Mouse (Mus musculus) CH12.LX (cell line): ENCODE data around the gene Olfr1248. TPM values are rescaled to one million over a fixed set of nuclear protein-coding genes. Genes with fewer than 3 reads are reported as not detected.
"Not testable (repeated sequence)": the region's sequence is repeated elsewhere in the genome, so short reads cannot be mapped to it uniquely, and the experiment has no call there.

Experiments
- DNase-seq: peaks from one replicate; pipeline ENCODE4 v3.0.0-alpha.2; 2013; ENCODE audit errors: extremely low read depth
- H3K27ac ChIP-seq: 2 replicates; pipeline ENCODE4 v1.5.1; 2012; ENCODE audit warnings: low read depth, mild to moderate bottlenecking, control low read depth, moderate library complexity; ENCODE audit not compliant: insufficient read depth
- H3K27me3 ChIP-seq: replicated peaks from 2 replicates; pipeline ENCODE3; 2012; ENCODE audit warnings: inconsistent platforms
- H3K36me3 ChIP-seq, 2 experiments: replicated peaks in 1 of 2; 2 replicates each; pipeline versions ENCODE3 to v1.6.1; 2012; ENCODE audit warnings: inconsistent platforms in 1 of 2, low read length in 1 of 2, mild to moderate bottlenecking in 1 of 2, mixed read lengths in 1 of 2, moderate library complexity in 1 of 2; ENCODE audit not compliant: control insufficient read depth in 1 of 2, insufficient read depth in 1 of 2
- H3K4me1 ChIP-seq, 2 experiments: 2 replicates each; pipeline ENCODE4 v1.6.1; 2012; ENCODE audit warnings: inconsistent platforms in 1 of 2, moderate library complexity in 1 of 2; ENCODE audit not compliant: insufficient read depth in 2 of 2, control insufficient read depth in 1 of 2
- H3K4me2 ChIP-seq: 2 replicates; pipeline ENCODE4 v1.6.1; 2012; ENCODE audit warnings: low read depth, mild to moderate bottlenecking, control low read depth; ENCODE audit not compliant: poor library complexity, insufficient read depth, severe bottlenecking
- H3K4me3 ChIP-seq, 3 experiments: fragments of 150-350 bp in 1 of 3; sonication (generic) in 1 of 3; replicated peaks in 1 of 3; 2 replicates each; pipeline versions ENCODE3 to v1.5.1; 2011 to 2012; ENCODE audit warnings: low read depth in 2 of 3, low read length in 2 of 3, mild to moderate bottlenecking in 2 of 3, moderate library complexity in 2 of 3, control low read depth in 1 of 3, improper control_type of control experiment in 1 of 3, inconsistent platforms in 1 of 3, mixed read lengths in 1 of 3; ENCODE audit not compliant: poor library complexity in 1 of 3
- H3K79me2 ChIP-seq: replicated peaks from 2 replicates; pipeline ENCODE4 v1.6.1; 2012; ENCODE audit warnings: mild to moderate bottlenecking, moderate library complexity; ENCODE audit not compliant: control insufficient read depth, poor library complexity, insufficient read depth, severe bottlenecking; ENCODE audit errors: extremely low read depth
- H3K9ac ChIP-seq: 2 replicates; pipeline ENCODE4 v1.6.1; 2012; ENCODE audit warnings: low read depth, mild to moderate bottlenecking, control low read depth, moderate library complexity; ENCODE audit not compliant: insufficient read depth
- H3K9me3 ChIP-seq: replicated peaks from 2 replicates; pipeline ENCODE3; 2012; ENCODE audit warnings: low read length, inconsistent platforms, mixed read lengths
- BHLHE40 ChIP-seq: IDR thresholded peaks from 2 replicates; pipeline ENCODE4 v1.6.1; 2011; ENCODE audit warnings: mild to moderate bottlenecking, low read depth, low read length, improper control_type of control experiment
- CHD1 ChIP-seq: IDR thresholded peaks from 2 replicates; pipeline ENCODE4 v1.6.1; 2012; ENCODE audit warnings: low read depth, low read length, improper control_type of control experiment, inconsistent platforms
- CHD2 ChIP-seq: IDR thresholded peaks from 2 replicates; pipeline ENCODE4 v1.6.1; 2011; ENCODE audit warnings: low read length, improper control_type of control experiment
- CTCF ChIP-seq, 2 experiments: IDR thresholded peaks in 1 of 2; conservative IDR thresholded peaks in 1 of 2; 2 replicates each; pipeline ENCODE4 v1.5.1; 2011 to 2012; ENCODE audit warnings: low read depth in 2 of 2, low read length in 2 of 2, improper control_type of control experiment in 1 of 2, inconsistent platforms in 1 of 2, mild to moderate bottlenecking in 1 of 2, moderate library complexity in 1 of 2
- E2F4 ChIP-seq: IDR thresholded peaks from 2 replicates; pipeline ENCODE4 v1.6.1; 2011; ENCODE audit warnings: low read depth, low read length, improper control_type of control experiment; ENCODE audit not compliant: insufficient replicate concordance
- EP300 ChIP-seq: IDR thresholded peaks from 2 replicates; pipeline ENCODE4 v1.6.1; 2011; ENCODE audit warnings: low read length, improper control_type of control experiment
- GABPA ChIP-seq: IDR thresholded peaks from 2 replicates; pipeline ENCODE4 v1.6.1; 2012; ENCODE audit warnings: low read depth, low read length, improper control_type of control experiment, inconsistent platforms; ENCODE audit not compliant: insufficient replicate concordance
- JUN ChIP-seq: IDR thresholded peaks from 2 replicates; pipeline ENCODE4 v1.6.1; 2011; ENCODE audit warnings: low read depth, mild to moderate bottlenecking, low read length, improper control_type of control experiment, moderate library complexity; ENCODE audit not compliant: insufficient read depth
- JUND ChIP-seq: conservative IDR thresholded peaks from 2 replicates; pipeline ENCODE4 v1.6.1; 2011; ENCODE audit warnings: low read depth, low read length, improper control_type of control experiment
- KAT2A ChIP-seq: IDR thresholded peaks from 2 replicates; pipeline ENCODE4 v1.6.1; 2012; ENCODE audit warnings: low read length, improper control_type of control experiment, inconsistent platforms; ENCODE audit not compliant: insufficient replicate concordance
- MAZ ChIP-seq: IDR thresholded peaks from 2 replicates; pipeline ENCODE4 v1.6.1; 2012; ENCODE audit warnings: low read depth, mild to moderate bottlenecking, inconsistent platforms, low read length, improper control_type of control experiment, moderate library complexity
- MYC ChIP-seq: IDR thresholded peaks from 2 replicates; pipeline ENCODE4 v1.6.1; 2011; ENCODE audit warnings: low read depth, mild to moderate bottlenecking, improper control_type of control experiment, low read length
- NRF1 ChIP-seq: IDR thresholded peaks from 2 replicates; pipeline ENCODE4 v1.6.1; 2014; ENCODE audit warnings: low read depth, mild to moderate bottlenecking, inconsistent platforms, low read length, improper control_type of control experiment, moderate library complexity
- PAX5 ChIP-seq: IDR thresholded peaks from 2 replicates; pipeline ENCODE4 v1.6.1; 2012; ENCODE audit warnings: low read length, inconsistent platforms, mixed read lengths
- POLR2A ChIP-seq: IDR thresholded peaks from 2 replicates; pipeline ENCODE4 v1.6.1; 2011; ENCODE audit warnings: low read depth, mild to moderate bottlenecking, improper control_type of control experiment, low read length
- POLR2AphosphoS2 ChIP-seq: IDR thresholded peaks from 2 replicates; pipeline ENCODE4 v1.6.1; 2011; ENCODE audit warnings: low read depth, low read length, improper control_type of control experiment
- RCOR1 ChIP-seq: conservative IDR thresholded peaks from 2 replicates; pipeline ENCODE4 v1.6.1; 2012; ENCODE audit warnings: low read depth, mild to moderate bottlenecking, inconsistent platforms, low read length, improper control_type of control experiment
- SIN3A ChIP-seq: IDR thresholded peaks from 2 replicates; pipeline ENCODE4 v1.6.1; 2012; ENCODE audit warnings: low read length, improper control_type of control experiment, inconsistent platforms
- TBP ChIP-seq: conservative IDR thresholded peaks from 2 replicates; pipeline ENCODE4 v1.6.1; 2011; ENCODE audit warnings: low read depth, low read length, improper control_type of control experiment
- TCF12 ChIP-seq: IDR thresholded peaks from 2 replicates; pipeline ENCODE4 v1.6.1; 2014; ENCODE audit warnings: low read depth, mild to moderate bottlenecking, inconsistent platforms, low read length, improper control_type of control experiment
- UBTF ChIP-seq: IDR thresholded peaks from 2 replicates; pipeline ENCODE4 v1.6.1; 2012; ENCODE audit warnings: low read depth, mild to moderate bottlenecking, inconsistent platforms, low read length, improper control_type of control experiment, moderate library complexity
- USF1 ChIP-seq: IDR thresholded peaks from 2 replicates; pipeline ENCODE4 v1.6.1; 2014; ENCODE audit warnings: low read depth, mild to moderate bottlenecking, inconsistent platforms, low read length, improper control_type of control experiment
- USF2 ChIP-seq: conservative IDR thresholded peaks from 2 replicates; pipeline ENCODE4 v1.6.1; 2011; ENCODE audit warnings: low read depth, low read length, improper control_type of control experiment
- ZC3H11A ChIP-seq: IDR thresholded peaks from 2 replicates; pipeline ENCODE4 v1.6.1; 2012; ENCODE audit warnings: low read depth, mild to moderate bottlenecking, inconsistent platforms, low read length, improper control_type of control experiment
- ZKSCAN1 ChIP-seq: IDR thresholded peaks from 2 replicates; pipeline ENCODE4 v1.6.1; 2012; ENCODE audit warnings: low read depth, inconsistent platforms, low read length, improper control_type of control experiment, borderline replicate concordance
- ZNF384 ChIP-seq: IDR thresholded peaks from 2 replicates; pipeline ENCODE4 v1.6.1; 2012; ENCODE audit warnings: low read depth, low read length, improper control_type of control experiment, inconsistent platforms
- dilution Hi-C: fragments of 300-500 bp; cut with MboI; formaldehyde crosslinking; loops from 2 replicates; pipeline ENCODE4 v1.14.3; 2020; ENCODE audit warnings: low sequenced_read_pairs; ENCODE audit not compliant: extremely low pct_unique_long_range_greater_than_20kb, extremely low pct_ligation_motif_present
- in situ Hi-C: fragments of 300-500 bp; cut with MboI; formaldehyde crosslinking; loops from 3 replicates; pipeline ENCODE4 v1.14.3; 2019; ENCODE audit warnings: low sequenced_read_pairs, low pct_ligation_motif_present, low pct_unique_long_range_greater_than_20kb, mixed read lengths
- polyA plus RNA-seq: library from polyadenylated mRNA; unstranded; fragments of >175 nt; gene quantifications from 2 replicates; pipeline ENCODE4 v1.2.1, GENCODE M21; 2012; ENCODE audit warnings: low read depth; ENCODE audit not compliant: insufficient read length
- total RNA-seq, 2 experiments: library from RNA; depleted of rRNA; stranded (reverse); fragments of 300-350 nt in 1 of 2; fragments of >200 nt in 1 of 2; gene quantifications; 2 replicates each; pipeline ENCODE4 v1.2.3; 2012 to 2014

Gene Olfr1248
- not detected in 2 replicates for total RNA-seq (2012; rRNA removed)
- total RNA-seq (2014; rRNA removed): not detected in 2 replicates
- polyA plus RNA-seq: not detected in 2 replicates

DNA sequence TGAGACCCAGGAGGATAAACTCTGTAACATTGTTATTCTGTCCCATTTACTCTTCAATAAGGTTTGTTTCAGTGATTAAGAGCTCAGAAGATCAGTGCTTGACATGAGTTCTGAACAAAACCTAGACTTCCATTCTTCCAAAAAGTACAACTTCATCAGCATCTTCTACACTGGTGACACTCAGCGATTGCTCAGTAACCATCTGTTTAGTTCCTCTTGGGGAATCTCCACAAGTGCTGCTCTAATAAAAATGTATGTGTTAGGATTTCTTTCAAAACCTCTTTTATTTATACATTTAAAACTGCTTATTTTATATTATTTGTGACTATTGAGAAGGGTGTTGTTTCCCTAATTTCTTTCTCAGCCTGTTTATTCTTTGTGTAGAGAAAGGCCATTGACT is at the start of gene Olfr1248:
Olfr1248 (minus strand) TSS at position 101 of the 400 bp plus-strand sequence.
- H3K4me3 ChIP-seq, H3K36me3 ChIP-seq, H3K27me3 ChIP-seq, H3K79me2 ChIP-seq, H3K27ac ChIP-seq, H3K9ac ChIP-seq, H3K4me1 ChIP-seq, H3K4me2 ChIP-seq, in situ Hi-C loops, DNase-seq, dilution Hi-C loops: not testable (repeated sequence)
- peaks cover 11% of the 10 kb centered on the region for H3K9me3 ChIP-seq

DNA sequence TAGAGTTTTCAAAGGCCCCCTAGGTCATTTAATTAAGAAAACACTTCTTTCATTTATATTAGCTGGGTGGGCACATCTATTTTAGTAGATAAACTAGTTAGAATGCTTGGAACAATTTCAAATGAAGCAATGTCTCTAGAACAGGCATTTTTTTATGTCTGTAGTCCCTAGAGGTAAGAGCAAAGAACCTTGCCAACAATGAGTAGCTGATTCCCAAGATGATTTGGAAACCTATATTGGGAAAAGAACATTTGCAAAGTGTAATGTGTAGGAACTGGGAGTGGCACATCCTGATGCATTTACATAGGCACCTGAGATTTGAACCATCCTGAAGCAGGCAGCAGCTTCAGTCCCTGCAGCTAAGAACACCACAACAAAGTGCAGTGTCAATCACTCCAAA is 43.3 kb upstream of the Olfr1248 start, which contains the start of gene Olfr1250:
Olfr1250 (minus strand) TSS at position 101 of the 400 bp plus-strand sequence.
- in situ Hi-C loops: no loop called here
- Histone ChIP-seq H3K27ac (no peak within 1 kb of the TSS), H3K36me3 (no peaks in the 10 kb centered on the region), H3K79me2 (no peaks in the 10 kb centered on the region), H3K4me2 (no peak within 1 kb of the TSS), H3K4me1 (no peaks in the 10 kb centered on the region), H3K4me3 (no peak within 1 kb of the TSS), H3K9ac (no peak within 1 kb of the TSS), H3K9me3 (peaks cover 5% of the 10 kb centered on the region), H3K27me3 (no peaks in the 10 kb centered on the region)
- no peak for DNase-seq
- TF ChIP-seq GABPA: no peak
- no peak for TF ChIP-seq CHD1
- TF ChIP-seq EP300: no peak
- TF ChIP-seq ZNF384: no peak
- TF ChIP-seq MYC: no peak
- no peak for TF ChIP-seq TCF12
- TF ChIP-seq USF2: no peak
- TF ChIP-seq ZKSCAN1: no peak
- TF ChIP-seq RCOR1: no peak
- no peak for TF ChIP-seq TBP
- no peak for TF ChIP-seq BHLHE40
- no peak for TF ChIP-seq UBTF
- TF ChIP-seq SIN3A: no peak
- no peak for TF ChIP-seq CTCF (conservative IDR thresholded peaks at IDR 0.05 in 1 of 2, IDR thresholded peaks at IDR 0.05 in 1 of 2; ENCODE audit: low read depth in 2 of 2, low read length in 2 of 2)
- no peak for TF ChIP-seq E2F4
- dilution Hi-C loops: no loop called here

DNA sequence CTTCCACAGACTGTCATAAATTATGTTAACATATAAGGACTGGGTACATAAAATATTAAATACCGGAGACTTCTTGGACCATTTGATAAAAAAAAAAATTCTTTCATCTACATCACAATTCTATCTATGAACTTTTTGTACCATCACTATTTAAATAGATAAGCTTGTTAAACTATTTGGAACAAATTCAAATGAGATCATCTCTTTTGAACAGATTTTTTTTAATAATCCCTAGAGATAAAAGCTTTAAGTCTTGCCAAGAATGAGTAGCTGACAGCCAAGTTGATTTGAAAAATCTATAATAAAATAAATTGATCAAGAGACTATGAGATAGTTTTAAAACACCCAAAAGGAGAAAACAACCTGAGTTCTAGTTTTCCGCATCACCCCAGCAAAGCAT is 16.8 kb upstream of the Olfr1248 start, which contains the start of gene Olfr1249:
Olfr1249 (minus strand) TSS at position 101 of the 400 bp plus-strand sequence.
- no peak within 1 kb of the TSS for H3K9ac ChIP-seq
- H3K4me3 ChIP-seq: no peak within 1 kb of the TSS
- dilution Hi-C loops: no loop called here
- H3K27ac ChIP-seq: no peak within 1 kb of the TSS
- no peak for TF ChIP-seq USF1
- TF ChIP-seq POLR2AphosphoS2: no peak
- no peak for TF ChIP-seq NRF1
- no peak for TF ChIP-seq MAZ
- TF ChIP-seq KAT2A: no peak
- TF ChIP-seq ZC3H11A: no peak
- no peak for TF ChIP-seq CTCF (conservative IDR thresholded peaks at IDR 0.05 in 1 of 2, IDR thresholded peaks at IDR 0.05 in 1 of 2; ENCODE audit: low read depth in 2 of 2, low read length in 2 of 2)
- TF ChIP-seq JUND: no peak
- no peak for TF ChIP-seq BHLHE40
- no peak for TF ChIP-seq PAX5
- no peak for TF ChIP-seq JUN
- TF ChIP-seq GABPA: no peak
- no peak for TF ChIP-seq POLR2A
- TF ChIP-seq CHD2: no peak
- H3K79me2 ChIP-seq: no peaks in the 10 kb centered on the region
- no peaks in the 10 kb centered on the region for H3K36me3 ChIP-seq
- H3K27me3 ChIP-seq: no peaks in the 10 kb centered on the region
- H3K9me3 ChIP-seq: peaks cover 3% of the 10 kb centered on the region
- no peak within 1 kb of the TSS for H3K4me2 ChIP-seq
- H3K4me1 ChIP-seq: no peaks in the 10 kb centered on the region
- in situ Hi-C loops: no loop called here
- DNase-seq: no peak
